Mouse (Mus musculus) T-helper 1 cell (primary cell): Measurements from ENCODE around the gene Svep1.

Experiments used
- in situ Hi-C: fragments of 300-600 bp; cut with MboI, MseI; formaldehyde crosslinking; loops from one replicate; pipeline ENCODE4 v1.15.1; 2025; ENCODE audit warnings: high pct_unique_total_duplicates

Svep1 gene

DNA sequence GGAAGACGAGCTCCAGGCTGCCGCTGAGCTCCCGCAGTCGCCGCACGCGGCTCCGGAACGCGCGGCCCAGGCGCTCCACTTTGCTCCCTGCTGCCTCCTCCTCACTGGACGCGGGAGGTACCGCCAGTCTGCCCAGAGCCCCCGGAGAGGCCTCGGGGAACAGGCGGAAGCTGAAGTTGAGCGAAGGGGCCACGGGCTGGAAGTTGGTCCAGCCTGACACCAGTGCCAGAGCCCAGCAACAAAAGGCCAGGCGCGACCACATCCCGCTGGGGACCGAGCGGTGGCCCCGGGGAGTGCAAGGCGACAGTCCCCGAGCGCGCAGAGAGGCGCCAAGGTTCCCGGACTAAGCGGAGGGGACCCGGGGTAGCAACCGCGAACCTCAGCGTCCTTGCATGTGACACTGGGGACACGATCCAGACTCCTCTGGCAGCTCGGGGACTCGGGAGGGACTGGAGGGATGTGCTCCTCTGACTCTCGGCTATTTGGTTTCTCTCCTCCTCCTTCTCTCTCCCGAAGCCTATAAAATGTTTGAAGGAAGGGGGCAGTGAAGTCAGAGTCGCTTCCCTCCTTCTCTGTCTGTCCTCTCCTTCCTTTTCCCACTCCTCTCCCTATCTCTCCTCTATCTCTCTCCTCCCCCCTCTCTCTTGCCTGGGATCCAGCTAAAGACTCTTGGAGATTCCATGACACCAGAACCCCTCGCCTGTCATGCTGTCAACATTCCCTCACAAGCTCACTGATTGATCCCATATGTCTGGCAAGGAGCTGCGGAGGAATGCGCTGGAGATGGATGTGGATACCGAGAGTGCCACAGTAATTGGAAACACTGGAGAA lies at the start of gene Svep1:
TSS of gene Svep1 (minus strand) at position 745 of the 831 bp plus-strand sequence.
- in situ Hi-C loops = no loop called here

GRCm38 (mm10) chr4:58253410-58253809 lies 46.8 kb upstream of the Svep1 start:
- in situ Hi-C loops = no loop called here

DNA sequence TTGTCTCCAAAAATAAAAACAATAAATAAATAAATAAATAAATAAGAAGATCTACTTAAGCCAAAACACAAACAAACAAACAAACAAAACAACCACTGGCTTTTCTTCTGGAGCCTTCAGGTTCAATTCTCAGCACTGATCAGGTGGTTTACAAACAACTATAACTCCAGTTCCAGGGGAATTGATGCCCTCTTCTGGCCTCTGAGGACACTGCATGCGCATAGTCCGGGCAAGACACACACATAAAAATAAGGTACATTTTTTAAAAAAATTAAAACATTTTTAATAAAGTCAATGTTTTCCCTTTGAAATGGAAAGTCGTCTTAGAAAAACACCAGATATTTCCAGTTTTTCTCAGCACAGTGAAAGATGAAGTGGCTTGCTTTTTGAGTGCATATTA lies 45.7 kb upstream of the Svep1 start:
- in situ Hi-C loops = no loop called here

- in situ Hi-C loops = no loop called here
Measured at GRCm38 (mm10) chr4:58245544-58245943, 38.9 kb upstream of the Svep1 start.

DNA sequence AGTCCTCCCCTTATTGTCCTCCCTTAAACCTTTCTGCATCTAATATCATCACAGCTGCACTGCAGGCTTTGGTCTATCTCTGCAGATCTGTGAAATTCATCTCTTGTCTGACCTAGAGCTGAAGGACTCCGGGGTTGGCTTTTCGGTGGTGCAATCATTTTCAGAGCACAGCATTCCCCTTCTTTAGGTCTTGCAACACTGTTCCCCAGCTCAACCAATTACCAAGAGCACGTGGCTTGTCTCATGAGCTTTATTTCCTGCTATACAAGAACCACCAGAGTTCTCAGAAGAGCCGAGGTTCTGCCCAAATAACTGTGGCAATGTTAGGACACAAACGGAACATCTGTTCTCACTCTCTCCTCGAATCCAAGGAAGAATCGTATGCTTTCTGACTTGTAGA lies 33.8 kb upstream of the Svep1 start:
- in situ Hi-C loops = no loop called here

DNA sequence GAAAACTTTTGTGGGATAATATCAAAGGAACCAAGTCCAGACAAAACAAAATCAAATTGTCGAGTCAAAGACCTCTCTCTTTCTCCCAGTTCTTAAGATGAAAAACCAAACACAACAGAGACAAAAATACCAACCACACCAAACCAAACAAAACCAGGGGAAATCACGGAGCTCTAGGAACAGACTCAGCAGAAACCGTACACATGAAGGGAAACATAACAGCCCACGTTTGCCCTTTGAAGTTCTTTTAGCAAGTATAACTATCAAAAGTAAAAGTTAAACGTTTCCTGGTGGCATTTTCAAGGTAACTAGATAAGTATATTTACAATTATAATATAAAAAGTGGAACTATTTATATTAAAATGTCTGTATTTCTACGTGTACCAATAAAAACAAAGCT lies 29.2 kb upstream of the Svep1 start:
- in situ Hi-C loops = no loop called here

- in situ Hi-C loops = no loop called here
Measured at GRCm38 (mm10) chr4:58223499-58223898, 16.8 kb upstream of the Svep1 start.

DNA sequence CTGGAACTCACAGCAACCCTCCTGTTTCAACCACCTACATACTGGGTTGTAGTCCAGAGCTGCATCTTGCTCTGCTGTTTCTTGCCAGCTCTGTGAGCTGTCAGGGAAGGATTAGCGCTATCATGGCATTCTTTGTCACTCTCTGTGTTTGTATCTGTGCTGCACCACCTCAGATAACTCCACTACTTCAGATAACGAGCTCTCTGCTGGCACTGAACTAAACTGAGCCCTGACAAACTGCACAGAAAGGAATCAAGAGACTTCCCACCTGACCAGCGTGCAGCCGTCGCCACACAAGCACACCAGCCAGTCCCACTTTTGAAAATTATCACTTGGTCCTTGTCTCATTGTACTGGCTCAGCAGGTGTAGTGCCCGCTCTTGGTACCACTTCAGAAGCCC lies 4.7 kb upstream of the Svep1 start:
- in situ Hi-C loops = no loop called here

DNA sequence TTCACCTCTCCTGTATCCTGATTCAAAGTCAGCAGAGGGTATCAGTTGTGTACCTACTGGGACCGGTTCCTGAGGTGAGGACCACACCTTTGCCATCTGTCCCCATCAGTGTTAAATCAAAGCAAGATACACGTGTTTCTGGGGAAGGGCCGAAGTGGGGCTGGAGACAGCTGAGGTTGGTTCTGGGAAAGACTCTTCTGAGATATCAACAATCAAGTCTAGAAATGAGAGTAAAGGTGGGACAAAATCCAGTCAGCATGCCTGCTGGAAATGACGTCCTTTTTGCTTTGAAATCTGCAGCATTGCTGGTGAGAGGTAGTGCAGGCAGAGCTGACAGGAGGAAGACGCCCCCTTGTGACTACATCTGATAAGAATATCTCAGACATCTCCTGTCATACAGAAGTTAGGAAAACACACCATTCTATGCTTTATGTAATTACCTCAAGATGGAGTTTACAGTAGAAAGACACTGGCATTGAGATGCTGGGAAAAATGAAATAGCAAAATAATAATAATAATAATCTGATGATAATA lies 4.0 kb upstream of the Svep1 start:
- in situ Hi-C loops = no loop called here

DNA sequence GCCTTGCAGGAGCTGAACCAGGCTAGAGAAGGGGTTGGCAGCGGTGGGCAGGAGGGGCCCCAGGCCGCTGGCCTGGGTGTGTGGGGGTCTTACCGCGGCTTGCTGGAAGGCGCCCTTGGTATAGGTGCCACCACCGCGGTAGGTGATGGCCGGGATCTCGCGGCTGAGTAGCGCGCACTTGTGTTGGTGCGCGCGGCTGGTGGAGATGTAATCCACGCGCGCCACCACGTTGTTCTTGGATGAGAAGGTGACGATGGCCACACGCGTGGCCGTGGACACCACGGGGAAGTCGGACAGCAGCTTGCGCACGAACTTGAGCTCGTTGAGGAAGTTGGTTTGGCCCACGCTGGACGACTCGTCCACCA lies 927 bp downstream of the Svep1 start:
- in situ Hi-C loops = no loop called here

DNA sequence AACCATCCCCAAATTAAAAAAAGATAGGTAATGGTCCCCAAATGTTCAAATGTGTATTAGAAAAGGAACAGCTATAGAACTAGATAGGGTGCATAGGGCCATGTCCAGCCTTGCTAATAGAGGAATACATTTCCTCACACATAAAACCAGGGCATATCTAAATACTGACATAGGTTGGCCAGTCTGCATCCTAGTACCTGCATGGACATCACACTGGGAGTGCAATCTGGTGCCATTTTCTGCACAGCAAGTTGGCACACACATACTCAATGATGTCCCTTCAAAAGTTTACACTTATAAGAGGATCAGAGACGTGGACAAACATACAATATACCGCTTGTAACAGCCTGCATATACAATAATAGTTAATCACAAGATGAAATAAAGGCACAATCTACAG lies 5.0 kb downstream of the Svep1 start:
- in situ Hi-C loops = no loop called here

DNA sequence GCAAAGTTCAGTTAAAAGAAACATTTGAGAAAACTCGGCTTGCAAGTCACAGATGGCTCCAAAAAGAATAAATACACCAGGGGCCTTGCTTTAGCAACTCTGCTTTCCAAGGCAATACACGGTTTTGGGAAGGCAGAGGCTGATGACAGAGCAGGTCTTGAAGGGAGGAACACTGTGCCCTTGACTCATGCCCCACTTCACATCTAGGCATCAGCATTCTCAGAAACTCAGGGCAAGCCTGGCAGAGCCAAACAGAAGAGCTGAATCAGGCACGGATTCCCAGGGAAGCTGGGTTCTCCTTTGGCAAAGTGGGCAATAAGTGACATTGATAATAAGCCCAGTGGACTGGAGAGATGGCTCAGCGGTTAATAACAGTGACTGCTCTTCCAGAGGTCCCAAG lies 5.8 kb downstream of the Svep1 start:
- in situ Hi-C loops = no loop called here

DNA sequence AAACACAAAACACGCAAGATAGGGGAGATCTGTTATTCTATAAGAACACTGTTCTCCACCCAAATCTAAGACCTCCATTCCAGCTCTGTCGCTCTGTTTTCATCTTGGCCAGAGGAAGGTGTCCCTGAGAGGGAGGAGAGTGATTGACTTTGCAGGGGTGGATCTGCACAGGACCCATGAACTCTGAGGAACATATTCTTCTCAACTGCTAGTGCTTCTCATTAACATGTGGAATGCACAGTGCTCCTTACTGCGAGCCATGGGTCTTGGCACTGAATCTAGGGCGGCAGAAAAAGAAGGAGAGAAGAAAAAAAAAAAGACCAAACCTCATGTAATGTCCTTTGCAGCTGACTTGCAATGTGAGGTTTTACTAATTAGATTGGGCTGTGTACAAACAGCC lies 9.4 kb downstream of the Svep1 start:
- in situ Hi-C loops = no loop called here

GRCm38 (mm10) chr4:58196795-58197194 lies 9.9 kb downstream of the Svep1 start:
- in situ Hi-C loops = no loop called here

DNA sequence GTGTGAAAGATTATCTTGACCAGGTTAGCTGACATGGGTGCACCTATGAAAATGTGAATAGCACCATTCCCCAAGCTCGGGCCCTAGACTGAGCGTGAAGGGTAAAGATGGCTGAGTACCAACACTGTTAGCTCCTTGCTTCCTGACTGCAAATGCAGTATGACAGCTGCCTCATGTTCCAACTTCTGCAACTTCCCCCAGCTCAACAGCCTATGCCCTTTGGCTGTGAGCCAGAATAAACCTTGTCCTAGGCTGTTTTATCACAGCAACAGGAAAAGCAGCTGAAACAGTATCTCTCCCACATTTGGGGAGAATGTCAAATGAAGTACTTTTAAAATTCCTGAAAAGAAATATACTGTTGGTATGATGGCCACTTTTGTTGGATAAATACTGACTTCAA lies 10.7 kb downstream of the Svep1 start:
- in situ Hi-C loops = no loop called here

DNA sequence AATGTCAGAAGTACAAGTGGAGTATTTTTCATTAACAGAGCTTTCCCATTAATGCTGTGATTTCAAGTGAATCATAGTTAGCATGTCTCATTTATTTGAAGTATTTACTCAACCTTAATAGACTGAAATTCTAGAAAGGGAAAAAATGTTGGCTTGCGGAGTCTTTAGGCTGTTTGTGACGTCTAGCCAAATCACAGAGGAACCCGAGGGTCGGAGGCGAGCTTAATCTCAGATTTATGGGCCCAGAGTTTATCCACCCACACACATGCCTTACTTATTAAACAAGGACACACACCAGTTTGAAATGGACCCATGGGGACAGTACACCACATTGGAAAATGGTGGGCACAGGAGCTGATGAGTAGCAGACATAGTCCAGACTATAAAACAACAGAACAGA lies 17.4 kb downstream of the Svep1 start:
- in situ Hi-C loops = no loop called here

GRCm38 (mm10) chr4:58185401-58185800 lies 21.3 kb downstream of the Svep1 start:
- in situ Hi-C loops = no loop called here

GRCm38 (mm10) chr4:58184681-58185341 lies 21.8 kb downstream of the Svep1 start:
- in situ Hi-C loops = no loop called here

DNA sequence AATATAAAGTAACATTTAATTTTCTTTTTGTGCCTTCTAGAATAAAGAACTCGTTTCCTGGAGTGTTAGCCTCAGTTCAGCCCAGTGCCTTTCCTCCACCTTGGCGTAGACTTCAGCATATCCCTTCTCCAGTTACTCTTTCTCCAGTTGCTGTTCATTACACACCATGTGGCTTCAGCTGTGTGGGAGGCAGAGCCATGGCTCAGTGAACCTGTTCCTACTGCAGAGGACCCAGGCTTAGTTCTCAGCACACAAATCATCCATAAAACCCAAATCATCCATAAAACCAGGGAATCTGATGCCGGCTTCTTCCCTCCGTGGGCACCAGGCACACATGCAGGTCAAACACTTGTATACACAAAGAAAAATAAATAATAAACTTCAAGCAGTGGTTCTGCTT lies 22.8 kb downstream of the Svep1 start:
- in situ Hi-C loops = no loop called here

DNA sequence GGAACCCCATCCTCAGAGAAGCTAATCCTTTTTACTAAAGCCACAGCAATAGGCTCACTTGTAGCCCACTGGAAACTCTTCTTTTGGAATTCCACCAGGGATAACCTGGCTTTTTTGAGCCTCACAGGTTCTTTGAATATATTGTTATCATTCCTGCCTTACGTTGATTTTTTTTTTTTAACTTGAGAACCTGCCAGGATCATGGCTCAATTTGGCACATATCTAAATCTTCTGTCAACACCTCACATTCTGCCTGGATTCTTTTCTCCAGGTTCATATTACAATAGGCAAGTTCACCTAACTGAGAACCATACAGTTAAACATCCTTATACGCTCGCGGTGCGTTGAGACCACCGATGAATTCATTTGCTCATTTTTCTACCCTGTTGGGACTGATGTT lies 28.2 kb downstream of the Svep1 start:
- in situ Hi-C loops = no loop called here

DNA sequence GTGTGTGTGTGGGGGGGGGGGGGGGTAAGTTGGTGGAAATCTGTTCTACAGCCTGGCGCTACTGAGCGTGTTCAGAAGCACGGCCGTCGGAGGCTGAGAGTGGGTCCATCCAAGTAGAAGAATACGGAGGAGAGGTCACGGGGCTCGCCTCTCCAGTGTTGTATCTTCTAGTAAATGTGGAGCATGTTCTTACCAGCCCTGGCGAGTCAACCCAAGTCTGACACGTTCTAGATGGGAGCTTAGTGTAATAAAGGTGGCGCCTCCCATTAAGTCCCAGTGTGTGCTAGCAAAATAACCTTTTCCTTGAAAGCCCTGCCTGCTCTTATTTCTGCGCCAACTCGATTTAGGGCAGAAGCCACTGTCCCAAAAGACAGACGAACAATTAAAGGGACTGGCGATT lies 29.4 kb downstream of the Svep1 start:
- in situ Hi-C loops = no loop called here

- in situ Hi-C loops = no loop called here
Measured at GRCm38 (mm10) chr4:58174435-58174987, 32.1 kb downstream of the Svep1 start.

- in situ Hi-C loops = no loop called here
Measured at GRCm38 (mm10) chr4:58173401-58173800, 33.3 kb downstream of the Svep1 start.
